Mouse (Mus musculus): ENCODE measurements at regions not wholly inside any gene's neighbourhood (a gene's known extent, or its start where the extent isn't known, plus 50 kb on each side); places are given as distances from the start of the nearest gene placed in this dataset.
"Not testable (repeated sequence)": the region's sequence is repeated elsewhere in the genome, so short reads cannot be mapped to it uniquely, and the experiment has no call there.

DNA sequence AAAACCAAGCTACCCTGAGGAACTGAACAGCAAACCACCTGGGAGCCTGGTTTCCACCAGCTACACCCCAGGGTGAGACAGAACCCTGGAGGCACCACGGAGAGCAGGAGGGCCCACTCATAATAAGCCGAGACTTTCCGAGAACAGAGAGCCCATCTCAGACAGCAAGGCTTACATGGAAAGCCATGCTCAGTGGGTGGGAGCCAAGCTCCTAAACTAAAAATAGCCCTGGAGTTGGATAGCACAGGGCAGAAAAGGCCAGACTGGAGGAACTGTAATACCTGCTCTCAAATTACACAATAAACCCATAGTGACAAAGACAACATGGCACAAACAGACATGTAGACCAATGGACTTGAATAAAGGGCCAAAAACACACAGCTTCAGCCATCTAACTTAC lies 69.9 kb downstream of the Fbxo4 start:
- no peak for ATAC-seq (replicated peaks; ENCODE audit: poor library complexity)

DNA sequence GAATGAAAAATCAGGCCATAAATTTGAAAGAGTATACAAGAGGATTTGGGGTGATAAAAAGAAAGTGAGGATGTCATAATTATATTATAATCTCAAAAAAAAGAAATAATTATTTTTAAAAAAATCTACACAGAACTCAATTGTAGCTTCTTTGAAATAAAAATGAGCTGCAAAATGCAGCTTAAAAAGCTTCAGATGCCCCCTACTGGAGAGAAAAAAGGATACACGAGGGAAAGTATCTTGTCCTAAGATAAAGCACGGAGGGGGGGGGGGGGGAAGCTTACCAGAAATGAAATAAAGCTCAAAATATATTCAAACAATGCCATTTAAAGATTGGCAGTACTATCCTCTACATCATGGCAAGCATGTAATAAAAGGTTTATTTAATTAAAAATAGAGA lies 70.7 kb downstream of the Fbxo4 start:
- ATAC-seq (replicated peaks; ENCODE audit: poor library complexity) = 0 out of 2 replicates have a peak, but pooled peaks have one; percentile 37

DNA sequence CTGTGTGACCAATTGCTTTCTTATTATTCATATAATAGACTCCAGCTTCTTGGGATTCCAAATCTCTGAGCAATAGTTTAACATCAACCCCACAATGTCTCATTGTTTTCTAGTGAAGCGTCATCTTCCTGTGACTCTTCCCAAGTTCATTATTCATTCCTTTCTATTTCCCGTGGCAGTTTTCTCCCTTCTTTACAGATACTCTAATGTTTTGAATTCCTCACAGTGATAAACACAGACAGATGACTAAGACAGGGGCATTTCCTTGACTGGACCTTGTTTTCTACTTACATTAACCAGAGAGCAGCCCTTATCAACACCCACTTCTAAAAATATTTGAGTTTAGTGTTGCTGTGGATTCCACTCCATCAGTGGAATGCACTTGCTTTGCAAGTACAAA lies 73.8 kb downstream of the Fbxo4 start:
- no peak for ATAC-seq (replicated peaks; ENCODE audit: poor library complexity)

DNA sequence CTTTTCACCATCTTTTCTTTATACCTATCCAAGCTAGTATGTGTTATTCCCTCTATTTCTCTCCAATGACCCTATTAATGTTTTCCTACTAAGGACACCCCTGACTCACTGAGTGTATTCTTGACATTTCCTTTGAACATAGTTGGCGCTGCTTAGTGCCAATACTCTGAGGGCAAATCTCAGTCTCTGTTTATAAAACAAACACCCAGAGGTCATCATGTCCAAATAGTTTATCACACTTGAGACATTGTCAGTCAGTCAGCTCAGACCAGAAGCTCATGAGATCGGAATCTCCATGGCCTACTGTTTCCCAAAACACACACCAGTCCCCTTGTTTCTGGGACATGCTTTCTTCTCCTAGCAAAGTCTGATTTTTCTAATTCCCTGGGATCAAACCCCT lies 100.9 kb downstream of the Fbxo4 start:
- no peak for ATAC-seq (replicated peaks; ENCODE audit: poor library complexity)

- no peak for ATAC-seq (replicated peaks; ENCODE audit: poor library complexity)
Measured at GRCm38 (mm10) chr15:3877506-3877905, 101.9 kb downstream of the Fbxo4 start.

- peak; percentile 97 for ATAC-seq (replicated peaks; ENCODE audit: poor library complexity)
Measured at GRCm38 (mm10) chr15:3875210-3875861, 104.0 kb downstream of the Fbxo4 start.

DNA sequence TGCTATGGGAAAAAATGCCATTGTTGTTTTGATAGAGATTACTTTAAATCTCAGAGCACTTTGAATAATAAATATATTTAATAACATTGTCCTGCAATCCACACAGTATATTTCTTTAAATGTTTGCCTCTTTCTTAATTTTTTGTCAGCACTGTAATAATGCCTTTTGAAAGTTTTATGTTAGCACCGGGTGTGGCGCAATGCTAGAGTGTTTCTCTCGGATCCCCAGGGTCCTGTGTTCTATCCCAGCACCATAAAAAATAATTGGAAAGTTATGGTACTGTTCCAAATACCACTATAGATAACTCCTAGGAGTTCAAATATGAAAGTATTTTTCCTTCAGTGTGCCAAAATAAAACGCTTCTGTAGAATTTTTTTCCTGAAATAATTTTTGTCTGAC lies 147.6 kb downstream of the Fbxo4 start:
- no peak for ATAC-seq (replicated peaks; ENCODE audit: poor library complexity)

DNA sequence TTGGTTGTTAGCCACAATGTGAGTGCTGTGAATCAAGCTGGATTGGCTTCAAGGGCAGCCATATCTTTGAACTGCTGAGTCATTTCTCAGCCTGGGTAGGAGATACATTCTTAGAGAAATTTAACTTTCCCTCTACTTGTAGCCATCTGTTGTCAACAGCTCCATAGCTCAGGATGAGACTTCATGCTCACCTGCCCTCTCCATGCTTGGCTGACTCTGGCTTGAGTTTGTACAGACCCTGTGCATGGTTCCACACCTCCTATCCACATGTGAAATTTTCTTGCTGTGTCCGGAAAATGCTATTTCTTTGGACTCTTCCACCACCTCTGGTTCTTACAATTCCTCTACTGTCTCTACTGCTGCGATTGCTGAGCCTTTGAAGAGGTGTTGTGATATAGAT lies 173.9 kb downstream of the Fbxo4 start:
- ATAC-seq (replicated peaks; ENCODE audit: poor library complexity) = no peak

- no peak for ATAC-seq (replicated peaks; ENCODE audit: poor library complexity)
Measured at GRCm38 (mm10) chr15:3775865-3776264, 192.6 kb upstream of the Ghr start.

DNA sequence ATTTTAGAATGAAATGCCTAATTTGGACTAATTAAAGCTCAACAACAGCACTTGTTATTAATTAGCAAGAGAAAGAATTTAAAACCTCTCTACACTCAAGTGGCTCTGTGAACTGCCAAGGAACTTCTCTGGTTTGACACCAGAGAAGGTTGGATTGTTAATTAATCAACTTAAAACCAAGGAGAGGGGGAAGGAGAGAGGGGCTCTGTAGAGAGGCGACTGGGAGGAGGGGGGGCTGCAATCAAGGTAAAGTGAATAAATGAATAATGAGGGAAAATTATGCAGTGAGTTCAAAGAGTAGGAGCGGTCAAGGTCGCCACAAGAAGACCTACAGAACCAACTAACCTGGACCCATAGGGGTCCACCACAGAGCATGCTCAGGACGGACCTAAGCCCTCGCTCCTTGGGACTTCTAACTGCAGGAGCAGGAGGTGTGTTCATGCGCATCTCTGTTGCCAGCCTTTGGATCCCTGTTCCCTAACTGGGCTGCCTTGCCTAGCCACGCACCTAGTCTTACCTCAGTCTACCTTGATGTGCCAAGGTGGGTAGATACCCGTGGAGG lies 189.0 kb upstream of the Ghr start:
- no peak for ATAC-seq (replicated peaks; ENCODE audit: poor library complexity)

DNA sequence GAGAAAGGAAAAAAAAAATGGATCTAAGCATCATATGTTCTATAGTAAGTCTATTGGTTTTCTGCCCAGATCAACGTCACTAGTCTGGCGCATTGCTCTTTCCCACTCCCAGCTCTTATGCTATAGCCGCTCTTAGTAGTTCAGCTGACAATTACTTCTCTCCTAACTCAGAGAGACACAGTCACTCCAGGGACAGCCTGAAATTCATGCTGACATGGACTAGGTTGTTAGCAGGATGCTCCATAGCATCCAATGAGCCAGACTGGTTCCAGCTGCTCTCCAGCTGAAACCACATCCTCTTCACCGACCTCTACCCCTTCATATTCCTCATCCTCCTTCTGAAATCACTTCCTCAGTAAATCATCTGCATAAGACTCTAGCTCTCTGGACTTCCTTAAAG lies 187.0 kb upstream of the Ghr start:
- ATAC-seq (replicated peaks; ENCODE audit: poor library complexity) = no peak

- ATAC-seq (replicated peaks; ENCODE audit: poor library complexity) = no peak
Measured at GRCm38 (mm10) chr15:3764726-3765125, 181.4 kb upstream of the Ghr start.

DNA sequence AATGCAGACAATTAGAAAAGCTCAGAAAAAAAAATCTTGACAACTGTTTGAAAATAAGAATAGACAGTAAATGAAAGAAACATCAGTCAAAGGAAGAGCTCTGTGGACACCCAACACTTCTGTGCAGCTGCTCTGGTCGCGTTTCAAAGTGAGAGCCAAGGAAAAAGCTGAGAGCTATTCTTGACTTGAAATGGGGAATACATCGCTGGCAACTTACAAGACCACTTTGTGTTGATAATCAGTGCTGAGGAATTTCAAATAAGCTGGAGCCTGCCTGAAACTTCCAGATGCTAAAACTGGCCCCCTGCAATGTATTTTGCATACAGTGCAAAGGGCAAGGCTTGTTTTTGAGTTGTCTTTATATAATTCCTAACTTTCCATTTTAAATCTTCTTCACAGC lies 177.1 kb upstream of the Ghr start:
- ATAC-seq (replicated peaks; ENCODE audit: poor library complexity) = no peak

DNA sequence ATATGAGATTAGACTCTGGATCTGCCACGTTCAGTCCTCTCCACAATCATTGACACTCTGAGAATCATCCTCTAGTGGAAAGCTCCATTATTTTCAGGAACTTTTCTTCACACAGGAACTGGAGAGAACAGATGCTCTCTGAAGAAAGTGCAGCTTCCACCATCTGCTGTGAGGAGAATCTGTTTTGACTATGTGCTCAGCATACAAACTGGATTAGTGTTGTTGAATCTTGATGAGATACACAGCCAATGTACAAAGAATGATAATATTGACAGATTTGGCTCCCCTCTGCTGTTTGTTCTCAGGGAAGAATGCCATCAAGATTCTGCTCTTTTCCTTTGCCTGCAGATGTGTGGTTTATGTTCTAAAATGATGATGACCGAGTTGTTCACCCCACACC lies 172.3 kb upstream of the Ghr start:
- ATAC-seq (replicated peaks; ENCODE audit: poor library complexity) = no peak

DNA sequence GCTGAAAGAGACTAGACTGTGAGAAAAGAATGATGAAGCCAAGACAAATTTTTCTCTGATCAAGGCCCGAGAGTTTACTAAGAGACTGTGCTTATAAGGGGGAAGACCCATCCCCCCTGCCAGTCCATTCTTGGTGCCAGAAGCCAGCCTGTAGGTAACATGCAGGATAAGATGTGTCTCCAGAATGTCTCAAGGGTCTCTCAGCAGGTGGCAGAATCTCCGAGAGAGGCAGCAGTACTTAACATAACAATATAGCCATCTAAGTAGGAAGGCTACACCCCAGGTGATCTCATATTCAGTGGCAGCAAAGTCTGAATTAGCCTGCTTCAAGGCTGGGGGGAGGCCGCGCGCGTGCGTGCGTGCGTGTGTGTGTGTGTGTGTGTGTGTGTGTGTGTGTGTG lies 164.8 kb upstream of the Ghr start:
- not testable (repeated sequence) for ATAC-seq (replicated peaks; ENCODE audit: poor library complexity)

DNA sequence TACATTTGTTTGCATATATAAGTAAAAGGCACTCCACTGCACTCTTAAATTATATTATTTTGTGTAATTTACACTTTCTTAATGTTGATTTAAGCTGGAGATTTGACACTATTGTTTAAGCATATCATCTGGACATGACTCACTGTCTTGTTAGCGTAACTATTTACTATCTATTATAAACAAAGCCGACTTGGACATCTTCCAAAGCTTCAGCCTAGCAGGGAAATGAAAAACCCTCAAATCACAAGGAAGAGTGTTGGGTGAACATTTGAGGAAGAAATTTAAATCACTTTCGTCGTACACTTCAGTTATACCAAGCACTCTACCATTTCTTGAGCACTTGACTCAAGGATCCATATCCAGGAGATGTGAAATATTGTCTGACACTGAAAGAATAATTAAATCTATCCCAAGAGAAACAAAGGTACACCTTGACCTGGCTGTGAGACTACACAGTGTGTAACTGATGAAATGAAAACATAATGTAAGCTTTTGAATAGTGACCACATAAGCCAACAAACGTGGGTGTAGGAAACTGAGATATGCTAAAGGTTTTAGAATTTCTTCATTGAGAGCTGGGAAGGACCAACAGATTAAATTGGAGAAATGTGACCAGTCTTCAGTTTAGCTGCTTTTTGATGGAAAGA lies 160.0 kb upstream of the Ghr start:
- ATAC-seq (replicated peaks; ENCODE audit: poor library complexity) = no peak

GRCm38 (mm10) chr15:3742191-3742590 lies 158.9 kb upstream of the Ghr start:
- no peak for ATAC-seq (replicated peaks; ENCODE audit: poor library complexity)

DNA sequence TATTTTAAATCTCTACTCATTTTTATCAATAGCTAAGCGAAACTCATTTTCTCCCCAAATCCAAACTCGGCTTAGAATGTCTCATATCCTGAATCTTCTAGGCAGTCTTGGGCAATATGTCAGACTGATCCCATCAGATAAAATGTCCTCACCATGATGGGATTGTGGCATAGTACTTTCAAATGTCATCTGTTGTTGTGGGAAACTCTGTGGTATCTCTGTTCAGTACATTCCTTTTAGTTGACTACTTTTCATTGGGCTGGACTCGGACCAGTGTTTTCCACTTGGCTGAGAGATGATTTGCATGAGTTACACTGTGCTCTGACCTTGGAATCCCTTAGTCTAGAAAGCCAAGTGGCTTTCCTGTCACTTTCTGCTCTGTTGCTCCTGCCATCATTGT lies 141.9 kb upstream of the Ghr start:
- no peak for ATAC-seq (replicated peaks; ENCODE audit: poor library complexity)

GRCm38 (mm10) chr15:3720668-3721340 lies 137.5 kb upstream of the Ghr start:
- ATAC-seq (replicated peaks; ENCODE audit: poor library complexity) = no peak

DNA sequence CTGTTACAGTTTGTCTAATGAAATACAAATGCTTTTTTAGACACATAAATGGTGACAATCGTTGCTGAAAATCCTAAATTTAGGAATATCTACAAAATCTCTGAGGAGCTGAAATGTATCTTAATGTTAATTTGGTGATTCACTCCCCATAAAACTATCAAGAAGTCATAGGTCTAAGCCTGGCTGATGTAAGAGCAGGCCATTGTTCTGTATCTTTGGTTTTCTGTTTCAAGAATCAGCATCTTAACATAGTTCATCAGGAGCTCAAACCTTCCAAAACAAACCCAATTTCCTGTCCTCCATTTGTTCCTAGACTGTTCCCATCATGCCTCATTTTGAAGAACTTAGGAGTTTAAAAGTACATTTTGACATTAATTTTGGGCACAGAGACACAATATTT lies 128.5 kb upstream of the Ghr start:
- no peak for ATAC-seq (replicated peaks; ENCODE audit: poor library complexity)

DNA sequence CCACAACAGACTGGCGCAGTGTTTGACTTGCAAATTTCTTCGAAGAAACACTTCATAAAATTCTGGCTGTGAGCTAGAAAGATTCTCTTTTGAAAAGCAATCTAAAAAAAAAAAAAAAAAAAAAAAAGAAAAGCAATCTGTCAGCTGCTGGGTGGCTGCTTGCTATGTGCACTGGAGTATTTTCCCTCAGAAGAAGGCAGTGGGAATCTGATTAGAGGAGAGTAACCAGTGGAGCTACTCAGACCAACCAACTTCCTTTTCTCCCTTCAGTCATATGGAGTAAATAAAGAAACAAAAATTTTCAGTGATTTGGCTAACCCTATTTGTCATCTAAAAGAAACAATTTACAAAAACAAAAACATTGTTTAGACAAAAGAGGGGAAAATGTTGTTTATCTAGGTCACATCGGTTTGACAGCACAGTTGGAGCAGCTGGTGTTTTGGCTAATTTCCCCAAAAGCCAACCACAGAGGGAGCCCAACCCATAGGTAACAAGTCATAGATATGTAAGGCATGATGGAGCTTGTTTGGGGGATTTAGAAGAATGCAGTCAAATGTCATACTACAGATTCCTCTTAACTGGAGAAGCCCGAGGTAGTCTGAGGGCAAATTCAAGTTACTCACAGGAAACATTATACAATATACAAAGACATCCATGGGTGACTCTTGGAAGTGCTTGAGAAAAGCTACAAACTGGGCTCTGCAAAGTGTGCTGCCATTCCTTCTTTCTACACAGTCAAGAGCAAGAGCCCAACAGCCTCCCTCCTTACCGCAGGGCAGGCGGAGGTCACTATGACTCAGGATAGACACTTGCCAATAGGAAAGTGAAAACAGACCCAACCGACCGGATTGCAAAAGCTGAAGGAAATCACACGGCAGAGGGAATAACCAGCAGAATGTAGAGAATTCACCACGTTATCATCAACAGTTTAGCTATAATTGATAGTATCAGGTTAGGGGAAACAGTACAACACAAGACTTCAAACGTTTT lies 124.1 kb upstream of the Ghr start:
- no peak for ATAC-seq (replicated peaks; ENCODE audit: poor library complexity)

Measured in megakaryocyte progenitor cell, adult 5-6 weeks (primary cell).